Mouse (Mus musculus) adrenal gland (tissue): ENCODE measurements at regions not wholly inside any gene's neighbourhood (a gene's known extent, or its start where the extent isn't known, plus 50 kb on each side); places are given as distances from the start of the nearest gene placed in this dataset.
"Not testable (repeated sequence)": the region's sequence is repeated elsewhere in the genome, so short reads cannot be mapped to it uniquely, and the experiment has no call there.

ENCODE experiments used
- intact Hi-C: fragments of 180-260 bp; cut with DNase I; formaldehyde crosslinking; loops from one replicate; pipeline ENCODE4 v1.15.1; 2025

- intact Hi-C loops, result no loop called here
Measured at GRCm38 (mm10) chr3:120533901-120534300, 637.6 kb downstream of the Rwdd3 start.

- intact Hi-C loops, result no loop called here
Measured at GRCm38 (mm10) chr3:120531880-120532580, 639.5 kb downstream of the Rwdd3 start.

DNA sequence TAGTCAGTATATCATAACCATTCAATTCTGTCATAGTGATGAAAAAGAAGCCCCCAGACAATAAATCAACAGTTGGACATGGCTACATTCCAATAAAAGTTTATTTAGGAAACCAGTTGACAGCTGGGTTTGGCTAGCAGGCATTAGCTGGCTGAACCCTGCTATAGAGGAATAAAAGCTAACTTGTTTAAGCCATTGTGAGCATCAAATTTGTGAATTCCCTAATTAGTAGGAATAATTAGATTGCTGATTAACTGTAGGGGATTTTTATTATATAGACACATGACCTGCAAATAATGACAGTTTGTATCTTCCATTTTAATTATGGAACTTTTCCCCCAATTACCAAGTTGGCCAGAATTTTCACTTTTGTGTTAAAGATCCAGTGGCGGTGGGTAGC, 659.8 kb downstream of the Rwdd3 start:
- intact Hi-C loops, result no loop called here

DNA sequence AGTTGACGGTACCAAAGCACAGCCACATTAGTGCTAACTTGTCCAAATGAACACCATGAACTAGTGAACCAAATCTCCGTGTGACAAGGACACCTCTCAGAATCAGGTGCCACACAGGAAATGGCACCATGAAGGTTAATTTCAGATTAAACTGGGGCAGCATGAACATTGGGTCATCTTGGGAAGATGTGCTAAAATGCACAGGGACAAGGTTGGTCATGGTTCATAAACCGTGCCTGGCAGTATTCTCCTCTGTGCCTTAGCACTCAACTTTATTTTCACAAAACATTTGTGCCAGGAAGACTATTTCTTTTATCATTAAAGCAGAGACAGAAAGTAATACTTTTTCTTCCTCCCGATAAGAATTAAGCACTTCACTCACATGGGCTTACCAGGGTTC, 672.6 kb downstream of the Rwdd3 start:
- intact Hi-C loops, result no loop called here

GRCm38 (mm10) chr3:120477934-120478333, 693.6 kb downstream of the Rwdd3 start:
- intact Hi-C loops, result loop anchor here (10.0 kb wide), 1 partner anchor 627 kb away; no protein-coding TSS in a partner anchor

DNA sequence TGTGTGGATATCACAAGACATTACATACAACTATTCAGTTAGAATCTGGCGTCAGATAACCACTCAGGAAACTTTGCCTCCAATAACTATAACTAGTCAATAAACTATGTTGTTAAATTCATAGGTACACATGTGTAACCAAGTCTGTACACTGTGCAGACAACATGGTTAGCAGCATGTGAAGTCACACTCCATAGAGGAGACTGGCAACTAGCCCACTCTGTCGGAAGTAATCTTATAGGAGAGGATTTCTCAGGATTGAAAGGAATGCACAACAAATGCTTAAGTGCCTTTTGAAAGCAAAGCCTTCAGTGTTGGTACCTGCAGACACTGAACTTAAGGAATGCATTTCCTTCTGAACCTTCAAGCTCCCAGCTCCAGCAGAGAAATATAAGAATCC, 693.0 kb upstream of the Ptbp2 start:
- intact Hi-C loops, result loop anchor here (10.0 kb wide), 1 partner anchor 628 kb away; no protein-coding TSS in a partner anchor

- intact Hi-C loops, result loop anchor here (10.0 kb wide), 1 partner anchor 631 kb away; no protein-coding TSS in a partner anchor
Measured at GRCm38 (mm10) chr3:120473645-120474038, 689.4 kb upstream of the Ptbp2 start.

GRCm38 (mm10) chr3:120472687-120473644, 688.7 kb upstream of the Ptbp2 start:
- intact Hi-C loops, result loop anchor here (10.0 kb wide), 1 partner anchor 632 kb away; no protein-coding TSS in a partner anchor

GRCm38 (mm10) chr3:120471878-120472444, 687.7 kb upstream of the Ptbp2 start:
- intact Hi-C loops, result loop anchor here (10.0 kb wide), 1 partner anchor 633 kb away; no protein-coding TSS in a partner anchor

GRCm38 (mm10) chr3:120468887-120469286, 684.6 kb upstream of the Ptbp2 start:
- intact Hi-C loops, result no loop called here

- intact Hi-C loops, result no loop called here
Measured at GRCm38 (mm10) chr3:120460717-120461116, 676.5 kb upstream of the Ptbp2 start.

GRCm38 (mm10) chr3:120457912-120458311, 673.6 kb upstream of the Ptbp2 start:
- intact Hi-C loops, result no loop called here

DNA sequence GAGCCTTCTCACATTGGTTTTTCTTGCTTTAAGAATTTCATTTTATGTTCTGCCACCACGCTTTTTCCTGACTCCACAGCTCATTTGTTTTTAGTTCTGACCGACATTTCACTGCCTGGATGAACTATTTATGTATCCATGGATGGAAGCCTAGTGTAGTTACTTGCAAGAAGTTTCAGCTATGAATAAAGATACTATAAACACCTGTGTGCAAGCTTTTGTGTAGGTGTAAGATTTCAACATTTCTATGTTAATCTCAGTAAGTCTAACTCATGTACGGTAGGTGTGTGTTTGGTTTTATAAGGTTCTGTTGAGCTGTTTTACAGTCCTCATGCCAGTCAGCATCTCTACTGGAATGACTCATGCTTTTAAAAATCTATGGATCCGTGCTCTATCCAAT, 656.9 kb upstream of the Ptbp2 start:
- intact Hi-C loops, result no loop called here

DNA sequence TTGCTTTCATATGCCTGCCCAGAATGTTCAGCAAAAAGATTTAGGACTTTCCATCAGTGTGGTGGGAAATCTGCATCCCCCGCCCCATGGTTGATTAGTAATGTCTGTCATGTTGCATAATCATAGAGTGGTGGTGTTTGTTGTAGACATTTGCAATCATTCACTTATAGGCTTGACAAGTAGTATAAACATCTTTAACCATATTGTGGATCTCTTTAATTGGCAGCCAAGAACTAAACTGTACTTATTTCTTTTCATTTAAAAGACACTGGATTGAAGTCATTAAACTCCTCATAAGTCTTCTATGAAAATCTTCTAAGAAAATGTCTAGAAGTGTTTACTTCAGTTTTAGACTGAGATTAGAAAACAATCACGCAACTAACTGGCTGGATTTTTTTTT, 646.0 kb upstream of the Ptbp2 start:
- intact Hi-C loops, result no loop called here

GRCm38 (mm10) chr3:120416634-120417033, 632.4 kb upstream of the Ptbp2 start:
- intact Hi-C loops, result no loop called here

- intact Hi-C loops, result no loop called here
Measured at GRCm38 (mm10) chr3:120375688-120376289, 591.5 kb upstream of the Ptbp2 start.

DNA sequence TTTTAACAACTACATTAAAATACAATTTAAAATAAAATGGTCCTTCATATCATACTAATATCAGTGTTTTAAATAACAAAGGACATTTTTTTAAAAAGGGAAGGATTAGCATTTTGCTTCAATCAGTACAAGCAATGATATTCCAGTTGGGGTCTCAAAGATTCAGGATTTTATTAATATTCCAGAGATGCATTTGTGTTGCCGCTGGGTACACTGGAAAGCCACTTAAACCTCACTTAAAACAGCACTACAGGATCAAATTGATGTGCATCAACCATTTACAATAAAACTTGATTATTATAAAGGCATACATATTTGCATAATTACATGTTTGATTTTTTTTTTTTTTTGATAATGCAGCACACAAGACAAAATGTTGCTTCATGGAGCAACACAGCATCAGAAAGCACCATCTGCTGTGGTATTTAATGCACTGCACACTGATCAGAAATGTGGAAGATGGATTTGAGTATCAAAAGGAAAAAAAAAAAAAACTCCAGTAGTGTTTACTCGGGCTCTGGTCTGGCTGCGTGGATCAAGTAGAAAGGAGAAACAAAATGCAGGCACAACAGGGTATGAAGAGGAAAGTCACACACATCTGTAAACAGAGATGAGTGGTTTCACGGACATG, 558.6 kb upstream of the Ptbp2 start:
- intact Hi-C loops, result no loop called here

GRCm38 (mm10) chr3:120341882-120342281, 557.6 kb upstream of the Ptbp2 start:
- intact Hi-C loops, result no loop called here

DNA sequence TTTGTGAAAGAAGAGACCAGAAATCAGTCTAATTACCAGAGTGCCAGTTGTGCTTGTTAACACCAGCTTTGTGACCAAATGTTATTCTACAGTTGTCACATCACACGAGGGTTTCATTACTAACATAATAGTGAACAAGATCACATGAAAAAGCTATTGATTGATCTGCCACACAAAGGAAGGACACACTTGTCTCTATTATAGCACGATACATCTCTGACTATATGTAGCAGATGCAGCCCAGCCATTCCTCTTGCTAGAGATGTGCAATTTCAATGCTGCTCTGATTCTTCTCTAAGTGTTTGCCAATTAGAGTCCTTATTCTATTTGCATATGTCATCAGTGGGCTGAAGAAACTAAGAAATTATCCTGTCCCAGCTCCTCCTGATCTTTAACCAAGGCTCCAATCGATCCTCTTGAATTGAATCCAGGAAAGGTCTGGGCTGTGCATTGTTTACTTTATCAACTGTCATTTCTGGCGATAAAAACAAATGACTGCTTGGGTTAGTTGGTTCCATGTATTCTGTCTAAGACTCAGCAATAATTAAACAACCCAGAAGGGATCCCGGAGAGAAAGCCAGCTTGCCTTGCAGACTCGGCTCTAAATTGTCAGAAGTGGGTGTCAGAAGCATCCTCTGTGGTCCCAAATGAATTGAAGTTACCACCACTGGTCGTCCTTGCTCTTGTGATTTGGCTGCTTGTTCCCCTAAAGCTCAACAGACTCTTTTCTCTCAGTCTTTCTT, 551.7 kb upstream of the Ptbp2 start:
- intact Hi-C loops, result no loop called here

DNA sequence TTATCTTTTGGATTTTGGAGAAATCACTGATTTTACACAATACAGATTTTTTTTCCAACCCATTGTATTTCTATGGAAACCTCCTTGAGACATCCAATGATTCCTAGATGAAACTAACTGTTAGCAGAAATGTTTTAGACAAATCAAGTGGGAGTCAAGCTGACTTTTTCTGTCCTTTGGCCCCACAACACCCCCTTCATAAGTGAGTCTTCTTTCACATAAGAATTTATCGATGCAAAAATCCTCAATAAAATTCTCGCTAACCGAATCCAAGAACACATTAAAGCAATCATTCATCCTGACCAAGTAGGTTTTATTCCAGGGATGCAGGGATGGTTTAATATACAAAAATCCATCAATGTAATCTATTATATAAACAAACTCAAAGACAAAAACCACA, 522.8 kb upstream of the Ptbp2 start:
- intact Hi-C loops, result not testable (repeated sequence)
